Mouse (Mus musculus) myocyte (in vitro differentiated cells): ENCODE measurements around the gene Hps5. TPM values are rescaled to one million over a fixed set of nuclear protein-coding genes. Genes with fewer than 3 reads are reported as not detected.
A peak's percentile ranks its signal among the peaks of the same experiment; 100 is the strongest.

Experiments used
- H3K27me3 ChIP-seq: one replicate; pipeline ENCODE4 v1.6.1; 2011; ENCODE audit not compliant: control insufficient read depth, insufficient read depth, insufficient read length
- H3K36me3 ChIP-seq: one replicate; pipeline ENCODE4 v1.6.1; 2011; ENCODE audit not compliant: control insufficient read depth, insufficient read depth
- H3K4me2 ChIP-seq: one replicate; pipeline ENCODE4 v1.6.1; 2011; ENCODE audit warnings: low read depth, control low read depth
- H3K4me3 ChIP-seq: one replicate; pipeline ENCODE4 v1.5.1; 2011; ENCODE audit warnings: mild to moderate bottlenecking, control low read depth, moderate library complexity
- H3K79me2 ChIP-seq: one replicate; pipeline ENCODE4 v1.6.1; 2011; ENCODE audit not compliant: control insufficient read depth, insufficient read depth
- H3ac ChIP-seq: one replicate; pipeline ENCODE4 v1.6.1; 2011; ENCODE audit not compliant: control insufficient read depth, insufficient read length
- CEBPB ChIP-seq: IDR thresholded peaks from 2 replicates; pipeline ENCODE4 v1.6.1; 2011; ENCODE audit warnings: mild to moderate bottlenecking, moderate library complexity; ENCODE audit not compliant: poor library complexity, insufficient read depth, severe bottlenecking
- E2F4 ChIP-seq: IDR thresholded peaks from one replicate; pipeline ENCODE4 v1.6.1; 2011; ENCODE audit warnings: mild to moderate bottlenecking, control low read depth, moderate library complexity; ENCODE audit not compliant: insufficient read depth
- MAX ChIP-seq: IDR thresholded peaks from one replicate; pipeline ENCODE4 v1.6.1; 2011; ENCODE audit warnings: low read depth, mild to moderate bottlenecking, control low read depth
- MYOD1 ChIP-seq, 3 experiments: IDR thresholded peaks; one replicate each; pipeline ENCODE4 v1.6.1; 2011; ENCODE audit warnings: control low read depth in 2 of 3, low read depth in 2 of 3, mild to moderate bottlenecking in 2 of 3, moderate library complexity in 1 of 3; ENCODE audit not compliant: insufficient read length in 2 of 3, control insufficient read depth in 1 of 3
- MYOG ChIP-seq, 3 experiments: IDR thresholded peaks; one replicate each; pipeline ENCODE4 v1.6.1; 2011; ENCODE audit warnings: control low read depth in 2 of 3, low read depth in 2 of 3, mild to moderate bottlenecking in 2 of 3; ENCODE audit not compliant: insufficient read length in 2 of 3, control insufficient read depth in 1 of 3, insufficient read depth in 1 of 3
- POLR2A ChIP-seq: IDR thresholded peaks from one replicate; pipeline ENCODE4 v1.6.1; 2011; ENCODE audit warnings: low read depth, mild to moderate bottlenecking, control low read depth, moderate library complexity; ENCODE audit not compliant: insufficient read length
- POLR2AphosphoS2 ChIP-seq: IDR thresholded peaks from one replicate; pipeline ENCODE4 v1.6.1; 2011; ENCODE audit warnings: low read depth, control low read depth; ENCODE audit not compliant: insufficient read length
- REST ChIP-seq: IDR thresholded peaks from one replicate; pipeline ENCODE4 v1.6.1; 2011; ENCODE audit warnings: mild to moderate bottlenecking, control low read depth, moderate library complexity; ENCODE audit not compliant: insufficient read depth, insufficient read length
- SRF ChIP-seq: IDR thresholded peaks from one replicate; pipeline ENCODE4 v1.6.1; 2011; ENCODE audit warnings: low read depth; ENCODE audit not compliant: control insufficient read depth, insufficient read length
- TCF12 ChIP-seq: IDR thresholded peaks from one replicate; pipeline ENCODE4 v1.6.1; 2011; ENCODE audit warnings: mild to moderate bottlenecking, control low read depth; ENCODE audit not compliant: poor library complexity, insufficient read depth, severe bottlenecking
- TCF3 ChIP-seq: IDR thresholded peaks from one replicate; pipeline ENCODE4 v1.6.1; 2011; ENCODE audit warnings: low read depth, control low read depth; ENCODE audit not compliant: insufficient read length
- USF1 ChIP-seq: IDR thresholded peaks from one replicate; pipeline ENCODE4 v1.6.1; 2011; ENCODE audit warnings: low read depth, mild to moderate bottlenecking, control low read depth, moderate library complexity
- polyA plus RNA-seq: library from polyadenylated mRNA; unstranded; fragments of >200 nt; fragmentation: generic; extraction: Trizol; gene quantifications from one replicate; pipeline ENCODE4 v1.2.1, GENCODE M21; 2012; ENCODE audit warnings: missing spikeins

Hps5 gene
- polyA plus RNA-seq, 1 experiment = 7.9 TPM

- Histone ChIP-seq H3K36me3 (no peaks in the 10 kb centered on the region), H3K4me3 (peak overlapping the region; percentile 13), H3K4me2 (peak overlapping the region; percentile 86), H3ac (no peak overlapping the region), H3K79me2 (no peaks in the 10 kb centered on the region), H3K27me3 (no peaks in the 10 kb centered on the region)
- TF ChIP-seq E2F4 (no peak), POLR2AphosphoS2 (peak; percentile 9), TCF3 (no peak), SRF (no peak), REST (no peak), POLR2A (peak; percentile 13)
These were observed 43.0 kb upstream of the Hps5 start for GRCm38 (mm10) chr7:46838891-46839302.

- H3K27me3 ChIP-seq = no peaks in the 10 kb centered on the region
- peak overlapping the region; percentile 13 for H3K4me3 ChIP-seq
- peak overlapping the region; percentile 86 for H3K4me2 ChIP-seq
- TF ChIP-seq CEBPB = no peak
- no peak for TF ChIP-seq SRF
- TF ChIP-seq POLR2A = peak; percentile 49
- H3ac ChIP-seq = no peak overlapping the region
- no peaks in the 10 kb centered on the region for H3K79me2 ChIP-seq
- no peaks in the 10 kb centered on the region for H3K36me3 ChIP-seq
These were observed 42.3 kb upstream of the Hps5 start for GRCm38 (mm10) chr7:46838104-46838671.

GRCm38 (mm10) chr7:46837073-46837472 is 41.2 kb upstream of the Hps5 start:
- Histone ChIP-seq H3K27me3 (no peaks in the 10 kb centered on the region), H3K4me2 (no peak overlapping the region), H3K36me3 (no peaks in the 10 kb centered on the region), H3K4me3 (no peak overlapping the region), H3ac (no peak overlapping the region), H3K79me2 (no peaks in the 10 kb centered on the region)
- TF ChIP-seq USF1 (no peak), REST (no peak), MYOD1 (IDR thresholded peaks at IDR 0.05; ENCODE audit: control insufficient read depth in 1 of 3, insufficient read length in 2 of 3, low read depth in 2 of 3) (no peak), TCF12 (no peak), E2F4 (no peak), MYOG (IDR thresholded peaks at IDR 0.05; ENCODE audit: control insufficient read depth in 1 of 3, insufficient read depth in 1 of 3, insufficient read length in 2 of 3, low read depth in 2 of 3) (no peak), SRF (no peak), POLR2A (no peak)

GRCm38 (mm10) chr7:46836357-46836756 is 40.5 kb upstream of the Hps5 start:
- H3K79me2 ChIP-seq = no peaks in the 10 kb centered on the region
- no peak overlapping the region for H3K4me2 ChIP-seq
- H3ac ChIP-seq = no peak overlapping the region
- no peak overlapping the region for H3K4me3 ChIP-seq
- H3K27me3 ChIP-seq = no peaks in the 10 kb centered on the region
- H3K36me3 ChIP-seq = no peaks in the 10 kb centered on the region
- TF ChIP-seq SRF (no peak), MYOD1 (IDR thresholded peaks at IDR 0.05; ENCODE audit: control insufficient read depth in 1 of 3, insufficient read length in 2 of 3, low read depth in 2 of 3) (no peak), POLR2A (no peak), E2F4 (no peak), TCF12 (no peak), MYOG (IDR thresholded peaks at IDR 0.05; ENCODE audit: control insufficient read depth in 1 of 3, insufficient read depth in 1 of 3, insufficient read length in 2 of 3, low read depth in 2 of 3) (no peak), REST (no peak), POLR2AphosphoS2 (no peak), MAX (no peak), CEBPB (no peak), TCF3 (no peak)

- H3K4me2 ChIP-seq = no peak overlapping the region
- TF ChIP-seq USF1 = no peak
- TF ChIP-seq MAX = no peak
- TF ChIP-seq MYOD1 (IDR thresholded peaks at IDR 0.05; ENCODE audit: control insufficient read depth in 1 of 3, insufficient read length in 2 of 3, low read depth in 2 of 3) = peak in 1 of 3 experiments; percentile 9
- TF ChIP-seq CEBPB = no peak
- no peak for TF ChIP-seq TCF12
- peak in 1 of 3 experiments; percentile 16 for TF ChIP-seq MYOG (IDR thresholded peaks at IDR 0.05; ENCODE audit: control insufficient read depth in 1 of 3, insufficient read depth in 1 of 3, insufficient read length in 2 of 3, low read depth in 2 of 3)
- TF ChIP-seq SRF = no peak
- TF ChIP-seq POLR2A = no peak
- TF ChIP-seq POLR2AphosphoS2 = no peak
- TF ChIP-seq REST = no peak
- no peak overlapping the region for H3ac ChIP-seq
- no peaks in the 10 kb centered on the region for H3K27me3 ChIP-seq
- H3K4me3 ChIP-seq = no peak overlapping the region
- H3K79me2 ChIP-seq = no peaks in the 10 kb centered on the region
- H3K36me3 ChIP-seq = no peaks in the 10 kb centered on the region
These were observed 39.2 kb upstream of the Hps5 start for GRCm38 (mm10) chr7:46834994-46835610.
